Mouse (Mus musculus) myocyte (in vitro differentiated cells): ENCODE results near the gene Mtx2. TPM values are rescaled to one million over a fixed set of nuclear protein-coding genes. Genes with fewer than 3 reads are reported as not detected.

ENCODE experiments used
- H3K27me3 ChIP-seq: one replicate; pipeline ENCODE4 v1.6.1; 2011; ENCODE audit not compliant: control insufficient read depth, insufficient read depth, insufficient read length
- H3K36me3 ChIP-seq: one replicate; pipeline ENCODE4 v1.6.1; 2011; ENCODE audit not compliant: control insufficient read depth, insufficient read depth
- H3K4me2 ChIP-seq: one replicate; pipeline ENCODE4 v1.6.1; 2011; ENCODE audit warnings: low read depth, control low read depth
- H3K4me3 ChIP-seq: one replicate; pipeline ENCODE4 v1.5.1; 2011; ENCODE audit warnings: mild to moderate bottlenecking, control low read depth, moderate library complexity
- H3K79me2 ChIP-seq: one replicate; pipeline ENCODE4 v1.6.1; 2011; ENCODE audit not compliant: control insufficient read depth, insufficient read depth
- H3ac ChIP-seq: one replicate; pipeline ENCODE4 v1.6.1; 2011; ENCODE audit not compliant: control insufficient read depth, insufficient read length
- CEBPB ChIP-seq: IDR thresholded peaks from 2 replicates; pipeline ENCODE4 v1.6.1; 2011; ENCODE audit warnings: mild to moderate bottlenecking, moderate library complexity; ENCODE audit not compliant: poor library complexity, insufficient read depth, severe bottlenecking
- E2F4 ChIP-seq: IDR thresholded peaks from one replicate; pipeline ENCODE4 v1.6.1; 2011; ENCODE audit warnings: mild to moderate bottlenecking, control low read depth, moderate library complexity; ENCODE audit not compliant: insufficient read depth
- MAX ChIP-seq: IDR thresholded peaks from one replicate; pipeline ENCODE4 v1.6.1; 2011; ENCODE audit warnings: low read depth, mild to moderate bottlenecking, control low read depth
- MYOD1 ChIP-seq, 3 experiments: IDR thresholded peaks; one replicate each; pipeline ENCODE4 v1.6.1; 2011; ENCODE audit warnings: control low read depth in 2 of 3, low read depth in 2 of 3, mild to moderate bottlenecking in 2 of 3, moderate library complexity in 1 of 3; ENCODE audit not compliant: insufficient read length in 2 of 3, control insufficient read depth in 1 of 3
- MYOG ChIP-seq, 3 experiments: IDR thresholded peaks; one replicate each; pipeline ENCODE4 v1.6.1; 2011; ENCODE audit warnings: control low read depth in 2 of 3, low read depth in 2 of 3, mild to moderate bottlenecking in 2 of 3; ENCODE audit not compliant: insufficient read length in 2 of 3, control insufficient read depth in 1 of 3, insufficient read depth in 1 of 3
- POLR2A ChIP-seq: IDR thresholded peaks from one replicate; pipeline ENCODE4 v1.6.1; 2011; ENCODE audit warnings: low read depth, mild to moderate bottlenecking, control low read depth, moderate library complexity; ENCODE audit not compliant: insufficient read length
- POLR2AphosphoS2 ChIP-seq: IDR thresholded peaks from one replicate; pipeline ENCODE4 v1.6.1; 2011; ENCODE audit warnings: low read depth, control low read depth; ENCODE audit not compliant: insufficient read length
- REST ChIP-seq: IDR thresholded peaks from one replicate; pipeline ENCODE4 v1.6.1; 2011; ENCODE audit warnings: mild to moderate bottlenecking, control low read depth, moderate library complexity; ENCODE audit not compliant: insufficient read depth, insufficient read length
- SRF ChIP-seq: IDR thresholded peaks from one replicate; pipeline ENCODE4 v1.6.1; 2011; ENCODE audit warnings: low read depth; ENCODE audit not compliant: control insufficient read depth, insufficient read length
- TCF12 ChIP-seq: IDR thresholded peaks from one replicate; pipeline ENCODE4 v1.6.1; 2011; ENCODE audit warnings: mild to moderate bottlenecking, control low read depth; ENCODE audit not compliant: poor library complexity, insufficient read depth, severe bottlenecking
- TCF3 ChIP-seq: IDR thresholded peaks from one replicate; pipeline ENCODE4 v1.6.1; 2011; ENCODE audit warnings: low read depth, control low read depth; ENCODE audit not compliant: insufficient read length
- USF1 ChIP-seq: IDR thresholded peaks from one replicate; pipeline ENCODE4 v1.6.1; 2011; ENCODE audit warnings: low read depth, mild to moderate bottlenecking, control low read depth, moderate library complexity
- polyA plus RNA-seq: library from polyadenylated mRNA; unstranded; fragments of >200 nt; fragmentation: generic; extraction: Trizol; gene quantifications from one replicate; pipeline ENCODE4 v1.2.1, GENCODE M21; 2012; ENCODE audit warnings: missing spikeins

Mtx2 gene
- polyA plus RNA-seq, 1 experiment = 33.3 TPM

DNA sequence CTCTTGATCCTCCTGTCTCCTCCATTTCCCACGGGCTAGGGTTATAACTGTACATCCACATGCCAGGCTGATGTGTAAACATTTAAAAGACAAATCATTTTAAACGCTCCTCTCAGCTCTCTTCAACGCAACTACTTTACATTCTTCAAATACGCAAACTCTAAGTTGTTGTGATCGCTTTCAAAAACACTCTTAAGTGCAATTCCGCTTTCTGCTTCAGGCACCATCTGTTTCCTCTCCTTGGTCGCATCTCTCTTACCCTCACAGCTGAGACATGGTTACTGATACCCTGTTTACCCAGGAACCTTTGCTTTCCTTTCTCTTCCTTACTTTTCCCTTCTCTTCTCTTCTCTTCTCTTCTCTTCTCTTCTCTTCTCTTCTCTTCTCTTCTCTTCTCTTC, 86.4 kb downstream of the Mtx2 start:
- no peaks in the 10 kb centered on the region for H3K79me2 ChIP-seq
- H3ac ChIP-seq = no peak overlapping the region
- TF ChIP-seq CEBPB (no peak), USF1 (no peak), E2F4 (no peak), MYOD1 (IDR thresholded peaks at IDR 0.05; ENCODE audit: control insufficient read depth in 1 of 3, insufficient read length in 2 of 3, low read depth in 2 of 3) (no peak), MAX (no peak), TCF12 (no peak), REST (no peak), TCF3 (no peak), POLR2A (no peak), MYOG (IDR thresholded peaks at IDR 0.05; ENCODE audit: control insufficient read depth in 1 of 3, insufficient read depth in 1 of 3, insufficient read length in 2 of 3, low read depth in 2 of 3) (no peak), SRF (no peak), POLR2AphosphoS2 (no peak)
- H3K4me2 ChIP-seq = no peak overlapping the region
- H3K36me3 ChIP-seq = no peaks in the 10 kb centered on the region
- peaks cover 5% of the 10 kb centered on the region for H3K27me3 ChIP-seq
- no peak overlapping the region for H3K4me3 ChIP-seq

DNA sequence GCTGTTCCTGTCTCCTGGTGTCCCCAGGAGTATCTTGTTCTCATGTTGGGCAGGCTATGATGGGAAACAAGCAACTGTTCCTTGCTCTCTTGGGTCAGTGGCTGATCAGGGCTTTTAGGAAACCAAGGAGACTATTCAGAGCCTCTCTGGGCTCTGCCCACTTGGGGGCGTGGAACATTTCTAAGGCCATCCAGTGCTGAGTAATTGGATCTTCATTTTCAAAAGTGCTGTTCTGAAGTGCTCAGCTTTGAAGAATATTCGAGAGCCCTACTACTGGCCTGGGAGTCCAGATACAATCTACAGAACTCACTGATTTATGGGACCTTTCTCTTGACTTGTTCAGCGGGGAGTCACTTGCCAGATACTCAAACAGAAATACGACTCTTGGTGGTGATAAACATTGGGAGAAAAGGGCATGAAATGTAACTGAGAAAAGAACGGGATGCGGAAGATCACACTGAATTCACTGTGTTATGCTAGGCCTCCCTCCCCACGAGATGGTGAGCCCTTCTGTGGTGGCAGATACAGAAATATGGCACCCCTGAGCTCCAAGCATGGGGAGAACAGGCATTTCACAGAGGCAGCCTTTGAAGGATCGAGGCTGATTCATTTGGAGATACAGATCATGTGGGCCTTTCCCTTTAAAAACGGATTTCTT, 92.4 kb downstream of the Mtx2 start:
- H3K4me3 ChIP-seq = no peak overlapping the region
- no peaks in the 10 kb centered on the region for H3K36me3 ChIP-seq
- H3ac ChIP-seq = no peak overlapping the region
- no peaks in the 10 kb centered on the region for H3K79me2 ChIP-seq
- H3K27me3 ChIP-seq = peaks cover 16% of the 10 kb centered on the region
- TF ChIP-seq TCF3 = no peak
- no peak for TF ChIP-seq CEBPB
- no peak for TF ChIP-seq USF1
- TF ChIP-seq MYOD1 (IDR thresholded peaks at IDR 0.05; ENCODE audit: control insufficient read depth in 1 of 3, insufficient read length in 2 of 3, low read depth in 2 of 3) = no peak
- TF ChIP-seq POLR2A = no peak
- TF ChIP-seq MYOG (IDR thresholded peaks at IDR 0.05; ENCODE audit: control insufficient read depth in 1 of 3, insufficient read depth in 1 of 3, insufficient read length in 2 of 3, low read depth in 2 of 3) = no peak
- TF ChIP-seq MAX = no peak
- no peak overlapping the region for H3K4me2 ChIP-seq

DNA sequence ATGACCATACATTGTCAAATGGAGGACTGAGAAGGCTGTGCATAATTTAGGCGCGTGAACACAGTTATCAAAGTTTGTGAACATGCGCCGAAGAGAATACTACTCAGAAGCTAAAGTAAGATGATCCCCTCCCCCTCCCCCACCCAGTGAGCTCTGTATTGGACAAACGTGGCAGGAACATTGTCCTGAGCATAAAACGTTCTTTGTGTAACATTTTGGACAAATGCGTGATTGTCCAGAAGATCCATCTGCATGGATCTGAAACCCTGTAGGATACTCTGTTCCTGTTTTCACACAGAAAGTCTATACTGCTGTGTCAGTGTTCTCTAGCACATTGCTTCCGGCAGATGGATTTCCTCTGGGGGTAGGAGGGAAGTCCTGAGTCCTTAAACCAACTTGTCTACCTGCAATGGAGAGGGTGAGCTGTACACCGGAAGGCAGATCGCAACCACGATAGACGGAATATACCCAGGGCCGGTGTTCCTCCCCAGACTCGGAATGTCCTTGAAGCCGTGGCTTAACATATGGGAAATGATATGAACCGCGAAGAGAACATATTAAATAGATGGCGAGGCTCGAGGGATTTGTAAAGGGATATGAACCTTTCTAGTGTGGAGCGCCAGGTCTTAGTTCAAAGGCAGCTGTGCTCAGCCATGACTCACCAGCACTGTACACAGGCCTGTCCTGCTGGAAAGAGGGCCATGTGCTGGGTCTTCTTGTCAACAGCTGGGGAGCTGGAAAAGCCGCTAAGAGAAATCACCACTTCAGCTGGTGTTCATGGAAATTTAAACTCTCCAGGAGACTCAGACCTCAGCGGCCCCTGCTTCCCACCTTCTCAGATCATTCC, 100.6 kb downstream of the Mtx2 start:
- Histone ChIP-seq H3K79me2 (no peaks in the 10 kb centered on the region), H3ac (no peak overlapping the region), H3K4me2 (no peak overlapping the region), H3K36me3 (no peaks in the 10 kb centered on the region), H3K27me3 (peaks cover 39% of the 10 kb centered on the region), H3K4me3 (no peak overlapping the region)
- TF ChIP-seq REST = no peak
- TF ChIP-seq CEBPB = no peak
- TF ChIP-seq POLR2AphosphoS2 = no peak
- TF ChIP-seq USF1 = no peak
- TF ChIP-seq E2F4 = no peak
- TF ChIP-seq MYOG (IDR thresholded peaks at IDR 0.05; ENCODE audit: control insufficient read depth in 1 of 3, insufficient read depth in 1 of 3, insufficient read length in 2 of 3, low read depth in 2 of 3) = no peak
- no peak for TF ChIP-seq SRF
- no peak for TF ChIP-seq POLR2A
- TF ChIP-seq MYOD1 (IDR thresholded peaks at IDR 0.05; ENCODE audit: control insufficient read depth in 1 of 3, insufficient read length in 2 of 3, low read depth in 2 of 3) = no peak
- no peak for TF ChIP-seq MAX
- TF ChIP-seq TCF12 = no peak
- no peak for TF ChIP-seq TCF3

Other genes with a start within 250 kb of the Mtx2 start
- gene Lnpk, start 246.4 kb upstream of the Mtx2 start, polyA plus RNA-seq = 6.3 TPM
- gene Evx2, start 166.2 kb upstream of the Mtx2 start, polyA plus RNA-seq = not detected
- gene Hoxd13, start 157.5 kb upstream of the Mtx2 start, polyA plus RNA-seq = not detected
- not detected for gene Hoxd12, start 150.8 kb upstream of the Mtx2 start, polyA plus RNA-seq
- not detected for gene Hoxd11, start 146.2 kb upstream of the Mtx2 start, polyA plus RNA-seq
- not detected for gene Hoxd10, start 133.9 kb upstream of the Mtx2 start, polyA plus RNA-seq
- gene Hoxd9, start 128.1 kb upstream of the Mtx2 start, polyA plus RNA-seq = not detected
- gene Hoxd8, start 121.2 kb upstream of the Mtx2 start, polyA plus RNA-seq = not detected
- gene Hoxd3, start 113.9 kb upstream of the Mtx2 start, polyA plus RNA-seq = not detected
- gene Hoxd4, start 113.9 kb upstream of the Mtx2 start, polyA plus RNA-seq = not detected
- not detected for gene Gm28230, start 99.1 kb upstream of the Mtx2 start, polyA plus RNA-seq
- gene Hoxd1, start 62.8 kb upstream of the Mtx2 start, polyA plus RNA-seq = not detected